Mouse (Mus musculus): Measurements from ENCODE around the gene Zfp386.
"Not testable (repeated sequence)": the region's sequence is repeated elsewhere in the genome, so short reads cannot be mapped to it uniquely, and the experiment has no call there.

Gene Zfp386

GRCm38 (mm10) chr12:116047440-116048377 is at the start of gene Zfp386:
TSS of gene Zfp386 (plus strand) at chr12:116047724.
- in situ Hi-C loops (cut with MboI, MseI): no loop called here

- in situ Hi-C loops (cut with MboI, MseI): not testable (repeated sequence)
These were observed 47.7 kb upstream of the Zfp386 start for GRCm38 (mm10) chr12:115999784-116000183.

- in situ Hi-C loops (cut with MboI, MseI): not testable (repeated sequence)
These were observed 44.6 kb upstream of the Zfp386 start for GRCm38 (mm10) chr12:116002946-116003345.

GRCm38 (mm10) chr12:116010812-116011211 is 36.7 kb upstream of the Zfp386 start:
- in situ Hi-C loops (cut with MboI, MseI): no loop called here

GRCm38 (mm10) chr12:116028095-116028494 is 19.4 kb upstream of the Zfp386 start:
- in situ Hi-C loops (cut with MboI, MseI): no loop called here

GRCm38 (mm10) chr12:116035346-116035745 is 12.2 kb upstream of the Zfp386 start:
- in situ Hi-C loops (cut with MboI, MseI): no loop called here

- in situ Hi-C loops (cut with MboI, MseI): no loop called here
These were observed 2.7 kb upstream of the Zfp386 start for GRCm38 (mm10) chr12:116044785-116045184.

- in situ Hi-C loops (cut with MboI, MseI): no loop called here
These were observed 1.2 kb downstream of the Zfp386 start for GRCm38 (mm10) chr12:116048766-116049165.

GRCm38 (mm10) chr12:116049236-116049635 is 1.7 kb downstream of the Zfp386 start:
- in situ Hi-C loops (cut with MboI, MseI): no loop called here

GRCm38 (mm10) chr12:116049701-116050100 is 2.2 kb downstream of the Zfp386 start:
- in situ Hi-C loops (cut with MboI, MseI): loop anchor here (5.0 kb wide), 1 partner anchor 153 kb away; no protein-coding TSS in a partner anchor

- in situ Hi-C loops (cut with MboI, MseI): loop anchor here (5.0 kb wide), 1 partner anchor 148 kb away; no protein-coding TSS in a partner anchor
These were observed 6.8 kb downstream of the Zfp386 start for GRCm38 (mm10) chr12:116054342-116054741.

GRCm38 (mm10) chr12:116056112-116056511 is 8.6 kb downstream of the Zfp386 start:
- in situ Hi-C loops (cut with MboI, MseI): no loop called here

- in situ Hi-C loops (cut with MboI, MseI): no loop called here
These were observed 14.2 kb downstream of the Zfp386 start for GRCm38 (mm10) chr12:116061561-116062193.

- in situ Hi-C loops (cut with MboI, MseI): no loop called here
These were observed 14.7 kb downstream of the Zfp386 start for GRCm38 (mm10) chr12:116062194-116062583.

GRCm38 (mm10) chr12:116063020-116063419 is 15.5 kb downstream of the Zfp386 start:
- in situ Hi-C loops (cut with MboI, MseI): no loop called here

- in situ Hi-C loops (cut with MboI, MseI): no loop called here
These were observed 23.5 kb downstream of the Zfp386 start for GRCm38 (mm10) chr12:116071023-116071422.

- in situ Hi-C loops (cut with MboI, MseI): no loop called here
These were observed 29.7 kb downstream of the Zfp386 start, which contains the start of gene Vipr2 for GRCm38 (mm10) chr12:116077074-116077854. TSS of gene Vipr2 (plus strand) at chr12:116077726.

- in situ Hi-C loops (cut with MboI, MseI): no loop called here
These were observed 30.4 kb downstream of the Zfp386 start for GRCm38 (mm10) chr12:116077855-116078366.

GRCm38 (mm10) chr12:116083125-116083524 is 35.6 kb downstream of the Zfp386 start:
- in situ Hi-C loops (cut with MboI, MseI): loop anchor here (10.0 kb wide), 1 partner anchor 402 kb away; the partner anchor contains the start of gene Ptprn2

- in situ Hi-C loops (cut with MboI, MseI): loop anchor here (10.0 kb wide), 1 partner anchor 401 kb away; the partner anchor contains the start of gene Ptprn2
These were observed 36.8 kb downstream of the Zfp386 start for GRCm38 (mm10) chr12:116084294-116084693.

- in situ Hi-C loops (cut with MboI, MseI): loop anchor here (10.0 kb wide), 1 partner anchor 398 kb away; the partner anchor contains the start of gene Ptprn2
These were observed 39.6 kb downstream of the Zfp386 start for GRCm38 (mm10) chr12:116086951-116087600.
